Mouse (Mus musculus) CH12.LX (cell line): Measurements from ENCODE around the gene Mical3. TPM values are rescaled to one million over a fixed set of nuclear protein-coding genes. Genes with fewer than 3 reads are reported as not detected.

Experiments used
- DNase-seq: peaks from one replicate; pipeline ENCODE4 v3.0.0-alpha.2; 2013; ENCODE audit errors: extremely low read depth
- H3K27ac ChIP-seq: 2 replicates; pipeline ENCODE4 v1.5.1; 2012; ENCODE audit warnings: low read depth, mild to moderate bottlenecking, control low read depth, moderate library complexity; ENCODE audit not compliant: insufficient read depth
- H3K27me3 ChIP-seq: replicated peaks from 2 replicates; pipeline ENCODE3; 2012; ENCODE audit warnings: inconsistent platforms
- H3K36me3 ChIP-seq, 2 experiments: replicated peaks in 1 of 2; 2 replicates each; pipeline versions ENCODE3 to v1.6.1; 2012; ENCODE audit warnings: inconsistent platforms in 1 of 2, low read length in 1 of 2, mild to moderate bottlenecking in 1 of 2, mixed read lengths in 1 of 2, moderate library complexity in 1 of 2; ENCODE audit not compliant: control insufficient read depth in 1 of 2, insufficient read depth in 1 of 2
- H3K4me1 ChIP-seq, 2 experiments: 2 replicates each; pipeline ENCODE4 v1.6.1; 2012; ENCODE audit warnings: inconsistent platforms in 1 of 2, moderate library complexity in 1 of 2; ENCODE audit not compliant: insufficient read depth in 2 of 2, control insufficient read depth in 1 of 2
- H3K4me2 ChIP-seq: 2 replicates; pipeline ENCODE4 v1.6.1; 2012; ENCODE audit warnings: low read depth, mild to moderate bottlenecking, control low read depth; ENCODE audit not compliant: poor library complexity, insufficient read depth, severe bottlenecking
- H3K4me3 ChIP-seq, 3 experiments: fragments of 150-350 bp in 1 of 3; sonication (generic) in 1 of 3; replicated peaks in 1 of 3; 2 replicates each; pipeline versions ENCODE3 to v1.5.1; 2011 to 2012; ENCODE audit warnings: low read depth in 2 of 3, low read length in 2 of 3, mild to moderate bottlenecking in 2 of 3, moderate library complexity in 2 of 3, control low read depth in 1 of 3, improper control_type of control experiment in 1 of 3, inconsistent platforms in 1 of 3, mixed read lengths in 1 of 3; ENCODE audit not compliant: poor library complexity in 1 of 3
- H3K79me2 ChIP-seq: replicated peaks from 2 replicates; pipeline ENCODE4 v1.6.1; 2012; ENCODE audit warnings: mild to moderate bottlenecking, moderate library complexity; ENCODE audit not compliant: control insufficient read depth, poor library complexity, insufficient read depth, severe bottlenecking; ENCODE audit errors: extremely low read depth
- H3K9ac ChIP-seq: 2 replicates; pipeline ENCODE4 v1.6.1; 2012; ENCODE audit warnings: low read depth, mild to moderate bottlenecking, control low read depth, moderate library complexity; ENCODE audit not compliant: insufficient read depth
- H3K9me3 ChIP-seq: replicated peaks from 2 replicates; pipeline ENCODE3; 2012; ENCODE audit warnings: low read length, inconsistent platforms, mixed read lengths
- BHLHE40 ChIP-seq: IDR thresholded peaks from 2 replicates; pipeline ENCODE4 v1.6.1; 2011; ENCODE audit warnings: mild to moderate bottlenecking, low read depth, low read length, improper control_type of control experiment
- CHD1 ChIP-seq: IDR thresholded peaks from 2 replicates; pipeline ENCODE4 v1.6.1; 2012; ENCODE audit warnings: low read depth, low read length, improper control_type of control experiment, inconsistent platforms
- CHD2 ChIP-seq: IDR thresholded peaks from 2 replicates; pipeline ENCODE4 v1.6.1; 2011; ENCODE audit warnings: low read length, improper control_type of control experiment
- CTCF ChIP-seq, 2 experiments: IDR thresholded peaks in 1 of 2; conservative IDR thresholded peaks in 1 of 2; 2 replicates each; pipeline ENCODE4 v1.5.1; 2011 to 2012; ENCODE audit warnings: low read depth in 2 of 2, low read length in 2 of 2, improper control_type of control experiment in 1 of 2, inconsistent platforms in 1 of 2, mild to moderate bottlenecking in 1 of 2, moderate library complexity in 1 of 2
- E2F4 ChIP-seq: IDR thresholded peaks from 2 replicates; pipeline ENCODE4 v1.6.1; 2011; ENCODE audit warnings: low read depth, low read length, improper control_type of control experiment; ENCODE audit not compliant: insufficient replicate concordance
- ELF1 ChIP-seq: IDR thresholded peaks from 2 replicates; pipeline ENCODE4 v1.6.1; 2014; ENCODE audit warnings: low read depth, mild to moderate bottlenecking, inconsistent platforms, low read length, improper control_type of control experiment
- EP300 ChIP-seq: IDR thresholded peaks from 2 replicates; pipeline ENCODE4 v1.6.1; 2011; ENCODE audit warnings: low read length, improper control_type of control experiment
- ETS1 ChIP-seq: conservative IDR thresholded peaks from 2 replicates; pipeline ENCODE4 v1.6.1; 2012; ENCODE audit warnings: low read depth, mild to moderate bottlenecking, inconsistent platforms, low read length, improper control_type of control experiment, moderate library complexity
- GABPA ChIP-seq: IDR thresholded peaks from 2 replicates; pipeline ENCODE4 v1.6.1; 2012; ENCODE audit warnings: low read depth, low read length, improper control_type of control experiment, inconsistent platforms; ENCODE audit not compliant: insufficient replicate concordance
- HCFC1 ChIP-seq: IDR thresholded peaks from 2 replicates; pipeline ENCODE4 v1.6.1; 2012; ENCODE audit warnings: low read depth, mild to moderate bottlenecking, inconsistent platforms, low read length, improper control_type of control experiment
- IRF4 ChIP-seq: IDR thresholded peaks from 2 replicates; pipeline ENCODE4 v1.6.1; 2014; ENCODE audit warnings: low read depth, mild to moderate bottlenecking, inconsistent platforms, low read length, improper control_type of control experiment
- MAFK ChIP-seq: IDR thresholded peaks from 2 replicates; pipeline ENCODE4 v1.6.1; 2011; ENCODE audit warnings: low read length, improper control_type of control experiment; ENCODE audit not compliant: insufficient replicate concordance
- MAX ChIP-seq: IDR thresholded peaks from 2 replicates; pipeline ENCODE4 v1.6.1; 2011; ENCODE audit warnings: low read length, improper control_type of control experiment
- MXI1 ChIP-seq: IDR thresholded peaks from 2 replicates; pipeline ENCODE4 v1.6.1; 2011; ENCODE audit warnings: mild to moderate bottlenecking, low read depth, low read length, improper control_type of control experiment
- MYC ChIP-seq: IDR thresholded peaks from 2 replicates; pipeline ENCODE4 v1.6.1; 2011; ENCODE audit warnings: low read depth, mild to moderate bottlenecking, improper control_type of control experiment, low read length
- NELFE ChIP-seq: IDR thresholded peaks from 2 replicates; pipeline ENCODE4 v1.6.1; 2011; ENCODE audit warnings: low read depth, low read length, improper control_type of control experiment
- POLR2A ChIP-seq: IDR thresholded peaks from 2 replicates; pipeline ENCODE4 v1.6.1; 2011; ENCODE audit warnings: low read depth, mild to moderate bottlenecking, improper control_type of control experiment, low read length
- POLR2AphosphoS2 ChIP-seq: IDR thresholded peaks from 2 replicates; pipeline ENCODE4 v1.6.1; 2011; ENCODE audit warnings: low read depth, low read length, improper control_type of control experiment
- RCOR1 ChIP-seq: conservative IDR thresholded peaks from 2 replicates; pipeline ENCODE4 v1.6.1; 2012; ENCODE audit warnings: low read depth, mild to moderate bottlenecking, inconsistent platforms, low read length, improper control_type of control experiment
- SIN3A ChIP-seq: IDR thresholded peaks from 2 replicates; pipeline ENCODE4 v1.6.1; 2012; ENCODE audit warnings: low read length, improper control_type of control experiment, inconsistent platforms
- SMC3 ChIP-seq: IDR thresholded peaks from 2 replicates; pipeline ENCODE4 v1.6.1; 2011; ENCODE audit warnings: low read depth, low read length, improper control_type of control experiment
- TCF12 ChIP-seq: IDR thresholded peaks from 2 replicates; pipeline ENCODE4 v1.6.1; 2014; ENCODE audit warnings: low read depth, mild to moderate bottlenecking, inconsistent platforms, low read length, improper control_type of control experiment
- UBTF ChIP-seq: IDR thresholded peaks from 2 replicates; pipeline ENCODE4 v1.6.1; 2012; ENCODE audit warnings: low read depth, mild to moderate bottlenecking, inconsistent platforms, low read length, improper control_type of control experiment, moderate library complexity
- USF2 ChIP-seq: conservative IDR thresholded peaks from 2 replicates; pipeline ENCODE4 v1.6.1; 2011; ENCODE audit warnings: low read depth, low read length, improper control_type of control experiment
- ZKSCAN1 ChIP-seq: IDR thresholded peaks from 2 replicates; pipeline ENCODE4 v1.6.1; 2012; ENCODE audit warnings: low read depth, inconsistent platforms, low read length, improper control_type of control experiment, borderline replicate concordance
- ZMIZ1 ChIP-seq: IDR thresholded peaks from 2 replicates; pipeline ENCODE4 v1.6.1; 2012; ENCODE audit warnings: low read depth, mild to moderate bottlenecking, inconsistent platforms, low read length, improper control_type of control experiment
- dilution Hi-C: fragments of 300-500 bp; cut with MboI; formaldehyde crosslinking; loops from 2 replicates; pipeline ENCODE4 v1.14.3; 2020; ENCODE audit warnings: low sequenced_read_pairs; ENCODE audit not compliant: extremely low pct_unique_long_range_greater_than_20kb, extremely low pct_ligation_motif_present
- in situ Hi-C: fragments of 300-500 bp; cut with MboI; formaldehyde crosslinking; loops from 3 replicates; pipeline ENCODE4 v1.14.3; 2019; ENCODE audit warnings: low sequenced_read_pairs, low pct_ligation_motif_present, low pct_unique_long_range_greater_than_20kb, mixed read lengths
- polyA plus RNA-seq: library from polyadenylated mRNA; unstranded; fragments of >175 nt; gene quantifications from 2 replicates; pipeline ENCODE4 v1.2.1, GENCODE M21; 2012; ENCODE audit warnings: low read depth; ENCODE audit not compliant: insufficient read length
- total RNA-seq, 2 experiments: library from RNA; depleted of rRNA; stranded (reverse); fragments of 300-350 nt in 1 of 2; fragments of >200 nt in 1 of 2; gene quantifications; 2 replicates each; pipeline ENCODE4 v1.2.3; 2012 to 2014

The Mical3 gene
- total and polyA plus RNA-seq, 3 experiments: 10.2 to 56.3 (median 26.8) TPM

DNA sequence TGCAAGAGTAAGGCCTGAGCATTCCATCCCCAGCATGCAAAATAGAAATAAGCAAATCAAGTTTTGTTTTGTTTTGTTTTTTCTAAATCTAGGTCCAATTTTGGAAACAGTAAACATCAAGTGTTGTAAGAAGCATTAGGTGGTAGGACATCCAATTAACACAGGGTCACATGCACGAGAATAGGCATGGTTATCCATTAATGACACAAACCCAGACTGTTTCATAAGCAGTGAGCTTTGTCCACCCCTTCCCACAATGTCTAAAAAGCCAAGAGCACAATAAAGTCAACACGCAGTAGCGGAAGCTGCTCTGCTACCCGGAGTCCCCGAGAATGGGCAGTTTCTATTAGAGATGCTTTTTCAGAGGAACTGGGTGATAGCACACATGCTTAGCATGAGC lies 225.7 kb downstream of the Mical3 start:
- dilution Hi-C loops: no loop called here
- peaks cover 79% of the 10 kb centered on the region for H3K79me2 ChIP-seq
- no peaks in the 10 kb centered on the region for H3K27me3 ChIP-seq
- TF ChIP-seq POLR2A: no peak
- TF ChIP-seq MXI1: no peak
- no peak for TF ChIP-seq USF2
- no peak for TF ChIP-seq MAX
- TF ChIP-seq MYC: no peak
- TF ChIP-seq NELFE: no peak
- TF ChIP-seq CTCF (conservative IDR thresholded peaks at IDR 0.05 in 1 of 2, IDR thresholded peaks at IDR 0.05 in 1 of 2; ENCODE audit: low read depth in 2 of 2, low read length in 2 of 2): no peak
- TF ChIP-seq ZMIZ1: no peak
- no peak for TF ChIP-seq SMC3
- no peak for TF ChIP-seq ZKSCAN1
- TF ChIP-seq POLR2AphosphoS2: no peak
- no peak for TF ChIP-seq HCFC1
- TF ChIP-seq BHLHE40: no peak
- TF ChIP-seq UBTF: no peak
- no peak for TF ChIP-seq IRF4
- H3K4me2 ChIP-seq: no peak overlapping the region
- peaks cover 50 to 80% of the 10 kb centered on the region in 2 experiments for H3K36me3 ChIP-seq
- no peak for DNase-seq
- H3K4me1 ChIP-seq: peaks cover 22 to 83% of the 10 kb centered on the region in 2 experiments
- no peak overlapping the region for H3K4me3 ChIP-seq
- no peaks in the 10 kb centered on the region for H3K9me3 ChIP-seq
- in situ Hi-C loops: no loop called here
- no peak overlapping the region for H3K27ac ChIP-seq
- H3K9ac ChIP-seq: no peak overlapping the region

- Histone ChIP-seq H3K27ac (no peak overlapping the region), H3K9ac (no peak overlapping the region), H3K79me2 (peaks cover 72% of the 10 kb centered on the region), H3K27me3 (no peaks in the 10 kb centered on the region)
- TF ChIP-seq RCOR1 (no peak), CHD1 (no peak), ZKSCAN1 (no peak), CTCF (conservative IDR thresholded peaks at IDR 0.05 in 1 of 2, IDR thresholded peaks at IDR 0.05 in 1 of 2; ENCODE audit: low read depth in 2 of 2, low read length in 2 of 2) (no peak), HCFC1 (no peak), SIN3A (no peak), CHD2 (no peak), EP300 (no peak), TCF12 (no peak), E2F4 (no peak), ETS1 (no peak), MAFK (no peak), ELF1 (no peak), GABPA (no peak)
- TF ChIP-seq, all 38 proteins: peak for 0
- no peaks in the 10 kb centered on the region for H3K9me3 ChIP-seq
- H3K36me3 ChIP-seq: peaks cover 57 to 85% of the 10 kb centered on the region in 2 experiments
- no peak overlapping the region for H3K4me3 ChIP-seq
- DNase-seq: no peak
- in situ Hi-C loops: loop anchor here (5.0 kb wide), 1 partner anchor 273 kb away; no protein-coding TSS in a partner anchor
- dilution Hi-C loops: no loop called here
- H3K4me2 ChIP-seq: no peak overlapping the region
- H3K4me1 ChIP-seq: peaks cover 22 to 86% of the 10 kb centered on the region in 2 experiments
These were observed 226.8 kb downstream of the Mical3 start for GRCm38 (mm10) chr6:120903961-120904360.
